ENCODE assay signal across 27 mouse cellular contexts in genomic region chr17:46814497-46814896, GRCm38 (mm10). TPM values are rescaled to one million over a fixed set of nuclear protein-coding genes. Genes with fewer than 3 reads are reported as not detected.
A peak's percentile ranks its signal among the peaks of the same experiment; 100 is the strongest.
DNase-seq lines count a peak whose midpoint lies in the region; TF ChIP-seq lines count a peak whose summit lies in the region.
"Had no signal": no experiment of that assay in that cellular context is flagged by ENCODE, and none has a peak within 500 bp of the region (broad histone marks: within the 10 kb centered on the region; RNA-seq: fewer than 3 reads in every experiment).

No protein-coding gene starts in this region.

- H3K27me3 ChIP-seq in E14TG2a.4 (ENCODE audit: insufficient read depth, low read length), result no peaks in the 10 kb centered on the region
- H3K27me3 ChIP-seq in MEL (ENCODE audit: control insufficient read depth in 1 of 2, insufficient read depth in 2 of 2, low read length in 2 of 2), result no peaks in the 10 kb centered on the region
- H3K27me3 ChIP-seq: CH12.LX; embryonic facial prominence, embryonic 13.5 days; embryonic facial prominence, embryonic 15.5 days; forebrain, embryonic 12.5 days; Patski had no signal

- H3K27ac ChIP-seq in MEL (ENCODE audit: control insufficient read depth, low read depth, low read length), result no peak overlapping the region
- H3K27ac ChIP-seq: embryonic facial prominence, embryonic 13.5 days; embryonic facial prominence, embryonic 15.5 days; forebrain, embryonic 10.5 days; forebrain, embryonic 12.5 days had no signal

- H3K9ac ChIP-seq in MEL (ENCODE audit: control insufficient read depth, low read depth, low read length, poor library complexity, severe bottlenecking), result no peak overlapping the region
- H3K9ac ChIP-seq: embryonic facial prominence, embryonic 13.5 days; embryonic facial prominence, embryonic 15.5 days; forebrain, embryonic 12.5 days had no signal

- no peak for TF ChIP-seq EP300 in MEL (IDR thresholded peaks at IDR 0.05; ENCODE audit: low read depth in 1 of 2, low read length in 2 of 2)

- H3K79me2 ChIP-seq in MEL (ENCODE audit: control insufficient read depth, insufficient read depth, low read length, poor library complexity), result no peaks in the 10 kb centered on the region

- DNase-seq in ES-CJ7 (ENCODE audit: low read depth, low spot score), result peak; percentile 55
- no peak for DNase-seq in MEL (ENCODE audit: low read depth, low spot score)
- peak; percentile 68 for DNase-seq in R1 (ENCODE audit: low read depth, low spot score)
- DNase-seq in left cerebral cortex, adult 9 months (ENCODE audit: low spot score in 2 of 2), result no peak
- no peak for DNase-seq in cerebellum, postnatal 4 days (ENCODE audit: low spot score in 2 of 2)
- no peak for DNase-seq in kidney, adult 18-20 months
- DNase-seq: adrenal gland, adult 8-10 months; adrenal gland, postnatal 14 days; adrenal gland, postnatal 36 days; B cell, adult 2 months; cerebellum, adult 11-12 months; cerebellum, adult 2 months; cerebellum, adult 9-10 months; cerebellum, postnatal 10 days; cerebellum, postnatal 25 days; embryo, embryonic 11 days had no signal

- H3K4me1 ChIP-seq in E14TG2a.4 (replicated peaks; ENCODE audit: low read depth, low read length), result peaks cover 77% of the 10 kb centered on the region
- peaks cover 0 to 12% of the 10 kb centered on the region in 2 experiments; a peak in 2 of 4 replicates for H3K4me1 ChIP-seq in MEL (ENCODE audit: control insufficient read depth in 1 of 2, insufficient read depth in 2 of 2, low read length in 2 of 2)
- H3K4me1 ChIP-seq: embryonic facial prominence, embryonic 13.5 days; embryonic facial prominence, embryonic 15.5 days had no signal

- H3K9me3 ChIP-seq in E14TG2a.4 (ENCODE audit: low read length) (no peaks in the 10 kb centered on the region), MEL (replicated peaks; ENCODE audit: insufficient read depth, low read length) (no peaks in the 10 kb centered on the region)
- H3K9me3 ChIP-seq: embryonic facial prominence, embryonic 13.5 days; embryonic facial prominence, embryonic 15.5 days; forebrain, embryonic 10.5 days; forebrain, embryonic 12.5 days; G1E had no signal

- peak overlapping the region; percentile 88 for H3K4me3 ChIP-seq in E14TG2a.4 (replicated peaks; ENCODE audit: low read length)
- H3K4me3 ChIP-seq in MEL (ENCODE audit: control insufficient read depth in 1 of 2, insufficient read depth in 1 of 2, low read depth in 2 of 2, low read length in 2 of 2), result no peak overlapping the region
- H3K4me3 ChIP-seq: embryonic facial prominence, embryonic 13.5 days; embryonic facial prominence, embryonic 15.5 days; erythroblast, embryonic 14.5 days; forebrain, embryonic 10.5 days; forebrain, embryonic 12.5 days had no signal

- no peak for TF ChIP-seq POLR2A in MEL (IDR thresholded peaks at IDR 0.05; ENCODE audit: control insufficient read depth in 1 of 2, insufficient read depth in 1 of 2, low read depth in 1 of 2, low read length in 2 of 2, poor library complexity in 1 of 2)

- H3K36me3 ChIP-seq in E14TG2a.4 (ENCODE audit: insufficient read depth, low read length), result peaks cover 35% of the 10 kb centered on the region
- H3K36me3 ChIP-seq in MEL (ENCODE audit: control insufficient read depth in 1 of 2, insufficient read depth in 2 of 2, low read length in 2 of 2), result peaks cover 0 to 8% of the 10 kb centered on the region in 2 experiments; a peak in 2 of 4 replicates

- TF ChIP-seq CTCF in E14TG2a.4 (conservative IDR thresholded peaks at IDR 0.05; ENCODE audit: low read length), result no peak
- TF ChIP-seq CTCF in MEL (IDR thresholded peaks at IDR 0.05 in 2 of 3, conservative IDR thresholded peaks at IDR 0.05 in 1 of 3; ENCODE audit: control insufficient read depth in 1 of 3, insufficient read depth in 1 of 3, low read depth in 2 of 3, low read length in 3 of 3, poor library complexity in 1 of 3, severe bottlenecking in 1 of 3), result no peak

- no peak for TF ChIP-seq RAD21 in MEL (IDR thresholded peaks at IDR 0.05; ENCODE audit: low read depth, low read length)

TF ChIP-seq in MEL, 35 proteins besides CTCF, POLR2A, EP300 and RAD21:
- TF ChIP-seq JUND (IDR thresholded peaks at IDR 0.05; ENCODE audit: low read depth, low read length), result no peak
- no peak for TF ChIP-seq SMC3 (IDR thresholded peaks at IDR 0.05; ENCODE audit: low read depth, low read length)
- TF ChIP-seq MAFK (IDR thresholded peaks at IDR 0.05; ENCODE audit: borderline replicate concordance, low read depth, low read length), result no peak
- TF ChIP-seq ZNF384 (IDR thresholded peaks at IDR 0.05; ENCODE audit: low read depth, low read length), result 0 out of 2 replicates have a peak, but pooled peaks have one; percentile 22

RNA-seq across cellular contexts. Expression of gene Rpl7l1, which starts 32.0 kb away (rescaled TPM):
- total RNA-seq in MEL (2012; rRNA removed), result 152 and 166 TPM in 2 replicates
- 100 to 1,000 TPM; 174 to 342 TPM for polyA plus RNA-seq in MEL (2012; ENCODE audit: insufficient read depth in 1 of 2, insufficient read length in 2 of 2, low read depth in 1 of 2, low replicate concordance in 2 of 2, missing spikeins in 1 of 2)

RNA-seq across cellular contexts. Expression of gene 2310039H08Rik, which starts 42.1 kb away (rescaled TPM):
- 41.3 and 42.2 TPM in 2 replicates for total RNA-seq in MEL (2012; rRNA removed)
- polyA plus RNA-seq in MEL (2012; ENCODE audit: insufficient read depth in 1 of 2, insufficient read length in 2 of 2, low read depth in 1 of 2, low replicate concordance in 2 of 2, missing spikeins in 1 of 2), result 10 to 100 TPM in 1 of 2 experiments, not detected in 1; 53.2 TPM

RNA-seq across cellular contexts. Expression of gene Bicral, which starts 43.8 kb away (rescaled TPM):
- total RNA-seq in MEL (2012; rRNA removed), result 3.7 and 5.8 TPM in 2 replicates
- 1 to 10 TPM in 1 of 2 experiments, not detected in 1; 6.9 TPM for polyA plus RNA-seq in MEL (2012; ENCODE audit: insufficient read depth in 1 of 2, insufficient read length in 2 of 2, low read depth in 1 of 2, low replicate concordance in 2 of 2, missing spikeins in 1 of 2)

RNA-seq across cellular contexts. Expression of gene Ptcra, which starts 51.0 kb away (rescaled TPM):
- 1.7 and 2.0 TPM in 2 replicates for total RNA-seq in MEL (2012; rRNA removed)
- polyA plus RNA-seq in MEL (2012; ENCODE audit: insufficient read depth in 1 of 2, insufficient read length in 2 of 2, low read depth in 1 of 2, low replicate concordance in 2 of 2, missing spikeins in 1 of 2), result 1 to 10 TPM in 1 of 2 experiments, not detected in 1; 1.8 TPM
- total RNA-seq: adrenal gland, adult 8-10 months; adrenal gland, postnatal 36 days; common myeloid progenitor, adult 5-6 weeks had no signal
- polyA plus RNA-seq: erythroblast, embryonic 14.5 days; forebrain, embryonic 16.5 days had no signal

Comparison
In these comparisons a context has a peak if more than half of its experiments do, and no peak if none do; other contexts are left out.
1. DNase-seq: peak in ES-CJ7 (single experiment) and R1 (single experiment); none in MEL (single experiment), left cerebral cortex, adult 9 months (0 of 2), cerebellum, postnatal 4 days (0 of 2) and kidney, adult 18-20 months (single experiment).